Mouse (Mus musculus) kidney, postnatal 4 days (tissue): Measurements from ENCODE around the gene Cryba2.

Experiments used
- DNase-seq, 2 experiments: peaks; one replicate each; pipeline ENCODE4 v3.0.0; 2021; ENCODE audit warnings: mixed read lengths in 2 of 2

The Cryba2 gene

GRCm38 (mm10) chr1:74848946-74849345 is 44.0 kb downstream of the Cryba2 start:
- DNase-seq, result no peak

GRCm38 (mm10) chr1:74846341-74846740 is 46.6 kb downstream of the Cryba2 start:
- no peak for DNase-seq

- no peak for DNase-seq
Measured at GRCm38 (mm10) chr1:74843090-74843489, 49.9 kb downstream of the Cryba2 start.
